Comparison of ENCODE assay signal across 19 mouse cellular contexts in genomic region chr4:138712096-138712495, GRCm38 (mm10). TPM values are rescaled to one million over a fixed set of nuclear protein-coding genes. Genes with fewer than 3 reads are reported as not detected.
A peak's percentile ranks its signal among the peaks of the same experiment; 100 is the strongest.
DNase-seq lines count a peak whose midpoint lies in the region.
"Had no signal": no experiment of that assay in that cellular context is flagged by ENCODE, and none has a peak within 500 bp of the region (broad histone marks: within the 10 kb centered on the region; RNA-seq: fewer than 3 reads in every experiment).

No protein-coding gene starts in this region.

- DNase-seq in cerebellum, adult 11-12 months: peak; percentile 45
- no peak for DNase-seq in cerebellum, adult 11 months
- DNase-seq in cerebellum, adult 9-11 months: peak; percentile 51
- no peak for DNase-seq in cerebellum, postnatal 25 days
- DNase-seq in kidney, postnatal 10 days: peak; percentile 15
- DNase-seq in kidney, adult 11 months: no peak
- peak; percentile 48 for DNase-seq in 416B (ENCODE audit: low read depth)
- no peak for DNase-seq in gastrocnemius, postnatal 25 days
- DNase-seq: adrenal gland, postnatal 10 days; forebrain, postnatal 0 days; gastrocnemius, adult 2 months; gastrocnemius, postnatal 14 days; heart, adult 18-20 months; heart, postnatal 10 days; heart, postnatal 36 days; kidney, adult 18-20 months; kidney, adult 9 months had no signal

RNA-seq across cellular contexts. Expression of gene Pla2g2c, which starts 12.5 kb away (rescaled TPM):
- not detected for total RNA-seq in gastrocnemius, postnatal 25 days (2021)
- total RNA-seq: adrenal gland, postnatal 10 days; common myeloid progenitor, adult 5-6 weeks; gastrocnemius, adult 2 months; gastrocnemius, postnatal 14 days; heart, postnatal 10 days; MEL had no signal

RNA-seq across cellular contexts. Expression of gene Ubxn10, which starts 24.9 kb away (rescaled TPM):
- total RNA-seq in gastrocnemius, postnatal 25 days (2021): under 1 TPM in 1 of 2 experiments, not detected in 1; 0.08 TPM
- total RNA-seq: common myeloid progenitor, adult 5-6 weeks; MEL had no signal

RNA-seq across cellular contexts. Expression of gene Pla2g2f, which starts 45.3 kb away (rescaled TPM):
- total RNA-seq in gastrocnemius, postnatal 25 days (2021): not detected
- total RNA-seq: common myeloid progenitor, adult 5-6 weeks; forebrain, postnatal 0 days; gastrocnemius, adult 2 months; gastrocnemius, postnatal 14 days; MEL had no signal

Comparison
In these comparisons a context has a peak if more than half of its experiments do, and no peak if none do; other contexts are left out.
1. DNase-seq: peak in cerebellum, adult 11-12 months (single experiment), cerebellum, adult 9-11 months (single experiment), kidney, postnatal 10 days (single experiment) and 416B (single experiment); none in cerebellum, adult 11 months (single experiment), cerebellum, postnatal 25 days (0 of 2), kidney, adult 11 months (single experiment) and gastrocnemius, postnatal 25 days (single experiment).